Mouse (Mus musculus): ENCODE measurements at regions not wholly inside any gene's neighbourhood (a gene's known extent, or its start where the extent isn't known, plus 50 kb on each side); places are given as distances from the start of the nearest gene placed in this dataset.

DNA sequence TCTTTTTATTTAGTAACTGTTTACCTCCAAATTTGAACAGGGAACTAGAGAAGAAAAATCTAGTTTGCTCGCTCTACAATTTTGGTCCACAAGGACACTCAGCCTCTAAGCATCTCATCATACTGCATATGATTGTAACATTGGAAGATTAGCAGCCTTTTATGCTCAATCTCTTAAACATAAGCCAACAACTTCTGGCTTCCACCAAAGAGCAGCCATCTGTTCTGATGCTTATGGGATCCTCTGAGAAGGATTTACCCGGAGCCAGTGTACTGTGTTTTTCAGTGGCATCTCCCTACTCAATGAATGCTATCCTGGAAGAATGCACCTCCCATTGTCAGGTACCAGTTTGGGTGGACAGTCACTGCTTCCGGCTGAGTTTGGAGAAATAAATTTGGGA lies 267.0 kb upstream of the Tmem132c start:
- DNase-seq, result no peak

DNA sequence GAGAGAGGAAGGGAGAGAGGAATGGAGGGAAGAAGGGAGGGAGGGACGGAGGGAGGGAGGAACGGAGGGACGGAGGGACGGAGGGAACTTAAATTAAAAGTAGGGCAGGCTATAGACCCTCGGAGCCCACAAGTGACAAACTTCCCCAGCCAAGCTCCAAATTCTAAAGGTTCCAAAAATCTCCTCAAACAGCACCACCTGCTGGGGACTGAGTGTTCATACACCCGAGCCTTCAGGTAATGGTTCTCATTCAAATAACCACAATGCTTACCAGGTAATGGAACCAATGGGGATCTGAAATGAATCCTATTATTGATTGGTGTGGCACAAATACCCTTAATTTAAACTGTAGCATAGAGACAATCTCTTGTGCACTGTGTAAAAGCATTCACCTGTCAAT lies 246.0 kb upstream of the Tmem132c start:
- no peak for DNase-seq

DNA sequence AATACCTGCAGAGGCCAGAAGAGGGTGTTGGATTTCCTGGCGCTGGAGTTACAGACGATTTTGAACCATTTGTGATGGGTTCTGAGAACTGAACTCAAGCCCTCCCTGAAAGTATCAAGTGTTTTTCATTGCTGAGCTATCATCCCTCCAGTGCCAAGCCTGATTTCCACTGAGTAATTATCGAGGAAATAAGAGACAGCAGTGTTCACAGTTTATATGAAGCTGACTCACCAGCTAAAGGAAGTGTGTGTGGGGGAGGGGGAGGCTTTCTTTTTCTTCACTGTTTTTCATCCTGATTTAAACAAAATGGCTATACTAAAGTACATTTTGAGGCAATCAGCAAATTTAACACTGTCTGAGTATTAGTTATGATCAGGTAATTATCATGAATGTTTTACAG lies 227.4 kb upstream of the Tmem132c start:
- DNase-seq, result no peak

DNA sequence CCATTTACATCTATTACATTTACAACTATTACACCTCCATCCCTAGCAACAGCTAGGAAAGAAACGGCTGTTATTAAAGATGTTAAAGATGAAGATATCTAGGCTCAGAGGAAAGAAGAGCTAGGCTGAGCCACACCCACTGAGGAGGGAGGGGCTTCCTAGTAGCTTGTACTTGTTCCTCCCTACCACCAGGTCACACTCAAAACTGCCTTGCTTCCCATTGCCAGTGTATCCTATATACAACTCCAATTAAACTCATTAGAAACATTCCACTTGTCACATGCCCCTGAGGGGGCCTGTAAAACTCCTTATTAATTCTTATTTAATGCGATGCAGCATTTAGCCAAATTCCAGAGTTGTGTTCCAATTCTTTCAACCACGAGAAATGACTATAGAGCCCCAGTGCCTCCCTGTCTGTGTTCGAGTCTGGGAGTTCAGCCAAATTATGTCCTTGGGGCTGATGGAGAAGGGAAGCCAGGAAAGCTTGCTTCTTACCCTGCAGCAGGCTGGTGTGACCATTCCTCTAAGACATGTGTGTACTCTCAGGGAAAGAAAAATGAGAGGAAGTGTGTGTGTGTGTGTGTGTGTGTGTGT lies 225.0 kb upstream of the Tmem132c start:
- no peak for DNase-seq

DNA sequence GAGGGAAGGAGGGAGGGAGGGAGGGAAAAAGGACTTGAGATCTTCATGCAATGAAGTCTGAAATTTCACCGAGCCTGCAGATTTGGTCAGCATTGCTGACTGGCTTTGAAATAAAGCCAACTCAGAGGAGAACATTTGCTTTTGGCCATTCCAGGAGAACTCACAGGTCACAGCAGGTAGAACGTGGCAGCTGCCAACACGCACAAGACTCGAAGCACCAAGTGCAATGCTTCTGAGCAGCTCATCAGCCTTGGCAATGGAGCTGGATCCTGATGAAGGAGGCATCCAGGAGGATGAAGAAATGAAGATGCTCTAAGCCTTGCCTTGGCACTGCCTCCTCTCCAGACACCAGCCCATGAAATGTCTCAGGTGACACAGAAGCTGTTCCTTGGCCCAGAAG lies 223.6 kb upstream of the Tmem132c start:
- DNase-seq, result no peak

DNA sequence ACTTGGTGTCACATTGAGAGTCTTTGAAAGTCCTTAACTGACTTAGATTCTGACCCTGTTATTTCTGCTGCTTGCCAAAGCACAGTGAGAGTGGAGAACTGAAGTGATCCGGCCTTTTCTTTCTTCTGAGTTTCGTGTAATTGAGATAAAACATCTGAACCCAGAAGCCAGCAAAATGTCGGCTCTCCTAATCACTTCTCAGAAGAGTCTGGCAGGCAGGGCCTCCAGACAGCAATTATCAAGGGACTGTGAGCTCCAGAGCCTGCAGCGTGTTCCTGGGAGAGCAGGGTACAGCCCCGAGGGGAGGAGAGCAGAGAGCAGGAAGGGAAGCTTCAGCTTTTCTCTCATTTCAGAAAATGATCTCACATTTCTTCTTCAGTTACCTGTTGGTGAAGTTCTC lies 205.1 kb upstream of the Tmem132c start:
- no peak for DNase-seq

DNA sequence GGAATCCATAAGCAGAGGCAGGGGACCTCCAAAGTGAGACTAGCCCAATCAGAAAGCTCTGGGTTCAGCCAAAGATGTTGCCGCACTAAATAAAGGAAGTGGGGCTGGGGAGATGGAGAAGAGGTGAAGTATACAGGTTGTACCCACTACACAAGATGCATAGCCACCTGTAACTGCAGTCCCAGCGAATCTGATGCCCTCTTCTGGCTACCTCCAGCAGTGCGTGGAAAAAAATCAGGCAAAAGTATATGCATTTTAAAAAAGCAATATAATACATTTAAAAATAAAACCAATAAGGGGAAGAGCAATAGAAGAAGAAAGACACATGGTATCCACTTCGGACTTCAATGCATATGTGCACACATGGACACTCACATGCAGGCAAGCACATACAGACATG lies 183.8 kb upstream of the Tmem132c start:
- DNase-seq, result no peak

DNA sequence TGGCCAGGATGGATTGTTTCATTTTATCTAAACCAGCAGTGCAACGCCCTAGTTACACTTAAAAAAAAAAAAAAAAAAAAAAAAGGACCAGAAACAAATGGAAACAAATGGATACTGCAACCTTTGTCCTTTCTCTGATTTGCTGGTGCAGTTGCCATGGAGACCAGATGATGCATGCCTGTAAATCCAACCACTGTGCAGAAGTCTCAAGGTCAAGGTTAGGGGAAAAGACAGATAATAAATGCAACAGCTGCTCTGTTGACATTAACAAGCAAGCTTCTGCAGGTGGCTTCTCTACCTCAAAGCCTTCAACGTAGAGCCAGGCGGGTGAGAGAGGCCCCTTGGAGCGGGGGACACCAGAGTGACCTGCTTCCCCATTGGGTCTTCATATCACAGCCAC lies 167.3 kb upstream of the Tmem132c start:
- DNase-seq, result no peak

All from thymus, postnatal 25 days (tissue).